Mouse (Mus musculus): ENCODE data around the gene Gm44596.
"Not testable (repeated sequence)": the region's sequence is repeated elsewhere in the genome, so short reads cannot be mapped to it uniquely, and the experiment has no call there.

- peak; percentile 45 for TF ChIP-seq CTCF (IDR thresholded peaks at IDR 0.05)
- not testable (repeated sequence) for TF ChIP-seq POLR2A, EP300 (IDR thresholded peaks at IDR 0.05; ENCODE audit: insufficient read depth, low read depth, low read length)
Observed at GRCm38 (mm10) chr6:128380594-128381167, 5.4 kb downstream of the Gm44596 start.

Measured in heart, adult 2 months (tissue).